ENCODE assay signal across 8 mouse cellular contexts in the genomic region with DNA sequence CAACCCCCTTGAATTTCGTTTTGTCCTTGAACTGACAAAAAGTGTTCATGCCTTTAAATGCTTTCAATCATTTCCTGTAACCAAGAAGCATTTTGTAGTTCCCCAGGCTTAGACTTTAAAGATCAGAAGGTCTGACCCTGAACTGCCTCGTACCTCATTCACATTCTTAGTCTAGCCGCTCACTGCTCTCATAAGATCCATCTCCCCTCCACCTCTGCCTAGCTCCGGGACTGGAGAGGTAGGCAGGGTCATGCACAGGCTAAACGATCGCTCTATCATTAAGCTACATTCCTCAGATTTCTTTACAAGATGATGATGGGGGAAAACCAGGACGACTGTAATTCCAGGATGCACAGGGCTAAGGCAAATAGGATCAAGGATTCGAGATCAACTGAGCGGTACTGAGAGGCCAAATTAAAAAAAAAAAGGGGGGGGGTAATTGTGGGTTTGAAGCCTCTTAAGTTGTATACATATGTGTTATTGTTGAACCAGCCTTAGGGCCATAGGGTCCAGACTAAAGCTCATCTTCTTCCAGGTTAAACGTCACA. TPM values are rescaled to one million over a fixed set of nuclear protein-coding genes. Genes with fewer than 3 reads are reported as not detected.
DNase-seq lines count a peak whose midpoint lies in the region; ATAC-seq and TF ChIP-seq lines count a peak whose summit lies in the region.

No protein-coding gene starts in this region.

- peaks cover 21% of the 10 kb centered on the region for H3K36me3 ChIP-seq in lung, embryonic 14.5 days (ENCODE audit: insufficient read depth)
- H3K36me3 ChIP-seq in forebrain, embryonic 15.5 days = peaks cover 18% of the 10 kb centered on the region
- H3K36me3 ChIP-seq in limb, embryonic 10.5 days = peaks cover 31% of the 10 kb centered on the region

- no peaks in the 10 kb centered on the region for H3K27me3 ChIP-seq in lung, embryonic 14.5 days (ENCODE audit: insufficient read depth, low read length)
- H3K27me3 ChIP-seq in forebrain, embryonic 15.5 days = no peaks in the 10 kb centered on the region
- H3K27me3 ChIP-seq in limb, embryonic 10.5 days (ENCODE audit: low read depth, poor library complexity, severe bottlenecking) = no peaks in the 10 kb centered on the region

- TF ChIP-seq POLR2A in bone marrow, adult 2 months (IDR thresholded peaks at IDR 0.05; ENCODE audit: borderline replicate concordance, control insufficient read depth, low read depth, low read length) = no peak
- TF ChIP-seq POLR2A in olfactory bulb, adult 2 months (IDR thresholded peaks at IDR 0.05; ENCODE audit: insufficient read depth, low read depth, low read length) = no peak

- H3K4me1 ChIP-seq in lung, embryonic 14.5 days (ENCODE audit: insufficient read depth) = peaks cover 7% of the 10 kb centered on the region; the same call in 1 of the 2 replicates
- H3K4me1 ChIP-seq in bone marrow, adult 2 months (ENCODE audit: control insufficient read depth, insufficient read depth, low read length) = peaks cover 2% of the 10 kb centered on the region
- peaks cover 30% of the 10 kb centered on the region for H3K4me1 ChIP-seq in forebrain, embryonic 15.5 days
- peaks cover 9% of the 10 kb centered on the region for H3K4me1 ChIP-seq in limb, embryonic 10.5 days
- peaks cover 5% of the 10 kb centered on the region; the same call in 1 of the 2 replicates for H3K4me1 ChIP-seq in olfactory bulb, adult 2 months (ENCODE audit: control insufficient read depth, insufficient read depth, low read length)

- peak; percentile 40 for DNase-seq in lung, embryonic 14.5 days
- DNase-seq in lung, postnatal 25 days (ENCODE audit: low spot score) = no peak
- DNase-seq in limb, embryonic 10.5 days (ENCODE audit: low spot score) = no peak
- no peak for DNase-seq in spleen, adult 12 weeks (ENCODE audit: low spot score)
- DNase-seq in left cerebral cortex, postnatal 36 days (ENCODE audit: low spot score in 2 of 2) = no peak

- intact Hi-C loops in left cerebral cortex, postnatal 36 days (cut with DNase I) = no loop called here

- H3K4me3 ChIP-seq in lung, embryonic 14.5 days (ENCODE audit: low read depth, low read length) = peak overlapping the region; percentile 96
- H3K4me3 ChIP-seq in bone marrow, adult 2 months (replicated peaks; ENCODE audit: control insufficient read depth, low read depth, low read length) = peak overlapping the region; percentile 96
- H3K4me3 ChIP-seq in forebrain, embryonic 15.5 days = peak overlapping the region; percentile 78
- H3K4me3 ChIP-seq in limb, embryonic 10.5 days = peak overlapping the region; percentile 99
- peak overlapping the region; percentile 83 for H3K4me3 ChIP-seq in olfactory bulb, adult 2 months (ENCODE audit: insufficient read depth, low read depth, low read length)

- H3K27ac ChIP-seq in lung, embryonic 14.5 days (ENCODE audit: low read depth) = peak overlapping the region; percentile 99
- peak overlapping the region; percentile 97 for H3K27ac ChIP-seq in bone marrow, adult 2 months (ENCODE audit: control insufficient read depth, insufficient read depth, low read depth, low read length, poor library complexity)
- H3K27ac ChIP-seq in forebrain, embryonic 15.5 days (replicated peaks) = peak overlapping the region; percentile 98
- peak overlapping the region; percentile 100 for H3K27ac ChIP-seq in limb, embryonic 10.5 days
- H3K27ac ChIP-seq in olfactory bulb, adult 2 months (ENCODE audit: insufficient read depth, low read depth, low read length) = peak overlapping the region; percentile 99

- TF ChIP-seq CTCF in lung, embryonic 14.5 days (IDR thresholded peaks at IDR 0.05; ENCODE audit: low read depth) = no peak
- no peak for TF ChIP-seq CTCF in bone marrow, adult 2 months (IDR thresholded peaks at IDR 0.05; ENCODE audit: control insufficient read depth, insufficient read depth, low read length)
- no peak for TF ChIP-seq CTCF in olfactory bulb, adult 2 months (IDR thresholded peaks at IDR 0.05; ENCODE audit: insufficient read depth, low read depth, low read length)

- no peaks in the 10 kb centered on the region for H3K9me3 ChIP-seq in lung, embryonic 14.5 days (ENCODE audit: low read depth, low read length)
- no peaks in the 10 kb centered on the region for H3K9me3 ChIP-seq in forebrain, embryonic 15.5 days
- H3K9me3 ChIP-seq in limb, embryonic 10.5 days (replicated peaks) = no peaks in the 10 kb centered on the region

- ATAC-seq in lung, embryonic 14.5 days (ENCODE audit: insufficient read depth) = no peak
- no peak for ATAC-seq in forebrain, embryonic 15.5 days (replicated peaks)

- WGBS in lung, embryonic 14.5 days = 4% methylated on average over 10 of the region's 10 CpGs
- 17% methylated on average over 10 of the region's 10 CpGs for WGBS in bone marrow, adult 2 months
- 11% methylated on average over 10 of the region's 10 CpGs for WGBS in forebrain, embryonic 15.5 days
- WGBS in limb, embryonic 10.5 days = 13% methylated on average over 10 of the region's 10 CpGs
- WGBS in olfactory bulb, adult 2 months = 8% methylated on average over 10 of the region's 10 CpGs

- peak overlapping the region; percentile 72 for H3K4me2 ChIP-seq in lung, embryonic 14.5 days
- H3K4me2 ChIP-seq in forebrain, embryonic 15.5 days (replicated peaks) = peak overlapping the region; percentile 87

- H3K9ac ChIP-seq in lung, embryonic 14.5 days = peak overlapping the region; percentile 99
- peak overlapping the region; percentile 99 for H3K9ac ChIP-seq in forebrain, embryonic 15.5 days (replicated peaks)

RNA-seq across cellular contexts. Expression of gene Fus, which starts 0.8 kb away (rescaled TPM):
- polyA plus RNA-seq in lung, embryonic 14.5 days (2014; fragmentation: Nextera tagmentation; extraction: Ambion mirVana) = 54.6 and 57.9 TPM in 2 replicates
- 627 and 763 TPM in 2 replicates for polyA plus RNA-seq in bone marrow, adult 2 months (2011; ENCODE audit: insufficient read depth, insufficient read length, low replicate concordance, missing spikeins)
- 438 and 469 TPM in 2 replicates for polyA plus RNA-seq in forebrain, embryonic 15.5 days (2015; fragmentation: Nextera tagmentation; extraction: Ambion mirVana)
- polyA plus RNA-seq in limb, embryonic 10.5 days (2016; fragmentation: Nextera tagmentation; extraction: Ambion mirVana) = 408 and 469 TPM in 2 replicates
- 1,012 and 1,678 TPM in 2 replicates for polyA plus RNA-seq in olfactory bulb, adult 2 months (2012; ENCODE audit: insufficient read depth, insufficient read length, low replicate concordance, missing spikeins)
- total RNA-seq in left cerebral cortex, postnatal 36 days (2021) = 100 to 1,000 TPM; 259 to 349 TPM

RNA-seq across cellular contexts. Expression of gene Prss36, which starts 19.9 kb away (rescaled TPM):
- 9.2 and 9.7 TPM in 2 replicates for polyA plus RNA-seq in lung, embryonic 14.5 days (2014; fragmentation: Nextera tagmentation; extraction: Ambion mirVana)
- 1.3 and 4.3 TPM in 2 replicates for polyA plus RNA-seq in bone marrow, adult 2 months (2011; ENCODE audit: insufficient read depth, insufficient read length, low replicate concordance, missing spikeins)
- 9.6 and 11.6 TPM in 2 replicates for polyA plus RNA-seq in forebrain, embryonic 15.5 days (2015; fragmentation: Nextera tagmentation; extraction: Ambion mirVana)
- 9.7 and 10.1 TPM in 2 replicates for polyA plus RNA-seq in limb, embryonic 10.5 days (2016; fragmentation: Nextera tagmentation; extraction: Ambion mirVana)
- not detected in 2 replicates for polyA plus RNA-seq in olfactory bulb, adult 2 months (2012; ENCODE audit: insufficient read depth, insufficient read length, low replicate concordance, missing spikeins)
- total RNA-seq in left cerebral cortex, postnatal 36 days (2021) = 10 to 100 TPM in 1 of 2 experiments, 1 to 10 TPM in 1; 8.2 to 10.2 TPM

RNA-seq across cellular contexts. Expression of gene Pycard, which starts 27.2 kb away (rescaled TPM):
- 22.1 and 26.8 TPM in 2 replicates for polyA plus RNA-seq in lung, embryonic 14.5 days (2014; fragmentation: Nextera tagmentation; extraction: Ambion mirVana)
- 17.7 and 19.9 TPM in 2 replicates for polyA plus RNA-seq in bone marrow, adult 2 months (2011; ENCODE audit: insufficient read depth, insufficient read length, low replicate concordance, missing spikeins)
- polyA plus RNA-seq in forebrain, embryonic 15.5 days (2015; fragmentation: Nextera tagmentation; extraction: Ambion mirVana) = 4.1 and 6.7 TPM in 2 replicates
- 5.2 and 6.5 TPM in 2 replicates for polyA plus RNA-seq in limb, embryonic 10.5 days (2016; fragmentation: Nextera tagmentation; extraction: Ambion mirVana)
- polyA plus RNA-seq in olfactory bulb, adult 2 months (2012; ENCODE audit: insufficient read depth, insufficient read length, low replicate concordance, missing spikeins) = 340 TPM in 1 of 2 replicates, not detected in the other
- total RNA-seq in left cerebral cortex, postnatal 36 days (2021) = 1 to 10 TPM in 1 of 2 experiments, under 1 TPM in 1; 0.79 to 1.8 TPM

RNA-seq across cellular contexts. Expression of gene Prss8, which starts 36.5 kb away (rescaled TPM):
- polyA plus RNA-seq in lung, embryonic 14.5 days (2014; fragmentation: Nextera tagmentation; extraction: Ambion mirVana) = 48.8 and 51.7 TPM in 2 replicates
- 1.8 TPM in 1 of 2 replicates, not detected in the other for polyA plus RNA-seq in bone marrow, adult 2 months (2011; ENCODE audit: insufficient read depth, insufficient read length, low replicate concordance, missing spikeins)
- polyA plus RNA-seq in forebrain, embryonic 15.5 days (2015; fragmentation: Nextera tagmentation; extraction: Ambion mirVana) = 0.20 and 0.29 TPM in 2 replicates
- polyA plus RNA-seq in limb, embryonic 10.5 days (2016; fragmentation: Nextera tagmentation; extraction: Ambion mirVana) = 6.3 and 7.2 TPM in 2 replicates
- polyA plus RNA-seq in olfactory bulb, adult 2 months (2012; ENCODE audit: insufficient read depth, insufficient read length, low replicate concordance, missing spikeins) = not detected in 2 replicates
- not detected for total RNA-seq in left cerebral cortex, postnatal 36 days (2021)

RNA-seq across cellular contexts. Expression of gene Trim72, which starts 37.3 kb away (rescaled TPM):
- not detected in 2 replicates for polyA plus RNA-seq in lung, embryonic 14.5 days (2014; fragmentation: Nextera tagmentation; extraction: Ambion mirVana)
- polyA plus RNA-seq in bone marrow, adult 2 months (2011; ENCODE audit: insufficient read depth, insufficient read length, low replicate concordance, missing spikeins) = 0.45 and 1.1 TPM in 2 replicates
- polyA plus RNA-seq in forebrain, embryonic 15.5 days (2015; fragmentation: Nextera tagmentation; extraction: Ambion mirVana) = not detected in 2 replicates
- polyA plus RNA-seq in limb, embryonic 10.5 days (2016; fragmentation: Nextera tagmentation; extraction: Ambion mirVana) = not detected in 2 replicates
- not detected in 2 replicates for polyA plus RNA-seq in olfactory bulb, adult 2 months (2012; ENCODE audit: insufficient read depth, insufficient read length, low replicate concordance, missing spikeins)
- total RNA-seq in left cerebral cortex, postnatal 36 days (2021) = under 1 TPM; 0.96 to 0.97 TPM
